8 mouse cellular contexts compared by ENCODE assay signal in genomic region chr11:77446628-77447041, GRCm38 (mm10). TPM values are rescaled to one million over a fixed set of nuclear protein-coding genes. Genes with fewer than 3 reads are reported as not detected.
A peak's percentile ranks its signal among the peaks of the same experiment; 100 is the strongest.
DNase-seq lines count a peak whose midpoint lies in the region; ATAC-seq and TF ChIP-seq lines count a peak whose summit lies in the region.

No protein-coding gene starts in this region.

- H3K27me3 ChIP-seq in E14TG2a.4 (ENCODE audit: insufficient read depth, low read length), result peaks cover 6% of the 10 kb centered on the region
- H3K27me3 ChIP-seq in heart, embryonic 10.5 days (ENCODE audit: insufficient read depth, poor library complexity, severe bottlenecking), result no peaks in the 10 kb centered on the region

- peak; percentile 58 for TF ChIP-seq CTCF in E14TG2a.4 (conservative IDR thresholded peaks at IDR 0.05; ENCODE audit: low read length)

- H3K4me3 ChIP-seq in E14TG2a.4 (replicated peaks; ENCODE audit: low read length), result no peak overlapping the region
- H3K4me3 ChIP-seq in heart, embryonic 10.5 days, result no peak overlapping the region

- H3K27ac ChIP-seq in heart, embryonic 10.5 days, result peak overlapping the region; percentile 62; the same call in 1 of the 2 replicates

- H3K4me1 ChIP-seq in E14TG2a.4 (replicated peaks; ENCODE audit: low read depth, low read length), result peaks cover 18% of the 10 kb centered on the region
- H3K4me1 ChIP-seq in heart, embryonic 10.5 days, result peaks cover 10% of the 10 kb centered on the region; the same call in 1 of the 2 replicates

- no peaks in the 10 kb centered on the region for H3K36me3 ChIP-seq in E14TG2a.4 (ENCODE audit: insufficient read depth, low read length)
- peaks cover 48% of the 10 kb centered on the region for H3K36me3 ChIP-seq in heart, embryonic 10.5 days

- no peaks in the 10 kb centered on the region for H3K9me3 ChIP-seq in E14TG2a.4 (ENCODE audit: low read length)
- no peaks in the 10 kb centered on the region for H3K9me3 ChIP-seq in heart, embryonic 10.5 days

- peak; percentile 81 for ATAC-seq in megakaryocyte progenitor cell, adult 5-6 weeks (replicated peaks; ENCODE audit: poor library complexity)

- DNase-seq in gastrocnemius, adult 18-20 months (ENCODE audit: low spot score), result peak; percentile 87
- DNase-seq in gastrocnemius, postnatal 10 days, result no peak
- DNase-seq in cerebellum, adult 18-20 months, result peak; percentile 58 to 68
- DNase-seq in heart, embryonic 10.5 days (ENCODE audit: low spot score), result peak; percentile 82
- DNase-seq in kidney, postnatal 25 days, result peak; percentile 68 to 70
- peak; percentile 70 to 83 for DNase-seq in thymus, postnatal 36 days

- WGBS in heart, embryonic 10.5 days, result 29% methylated on average over 6 of the region's 6 CpGs

RNA-seq across cellular contexts. Expression of gene Coro6, which starts 15.6 kb away (rescaled TPM):
- total RNA-seq in gastrocnemius, adult 18-20 months (2021), result 100 to 1,000 TPM; 191 to 201 TPM
- total RNA-seq in gastrocnemius, postnatal 10 days (2021), result 10 to 100 TPM; 61.7 to 67.7 TPM
- polyA plus RNA-seq in heart, embryonic 10.5 days (2016; fragmentation: Nextera tagmentation; extraction: Ambion mirVana), result 15.9 and 24.4 TPM in 2 replicates
- total RNA-seq in megakaryocyte progenitor cell, adult 5-6 weeks (2015), result not detected in 2 replicates
- total RNA-seq in megakaryocyte progenitor cell, adult 5-6 weeks (2017), result not detected in 2 replicates

RNA-seq across cellular contexts. Expression of gene Ankrd13b, which starts 42.8 kb away (rescaled TPM):
- 10 to 100 TPM; 10.6 to 11.6 TPM for total RNA-seq in gastrocnemius, adult 18-20 months (2021)
- 1 to 10 TPM; 7.2 to 9.3 TPM for total RNA-seq in gastrocnemius, postnatal 10 days (2021)
- polyA plus RNA-seq in heart, embryonic 10.5 days (2016; fragmentation: Nextera tagmentation; extraction: Ambion mirVana), result 2.5 and 3.5 TPM in 2 replicates
- total RNA-seq in megakaryocyte progenitor cell, adult 5-6 weeks (2015), result 10.0 and 10.4 TPM in 2 replicates
- 5.7 and 6.0 TPM in 2 replicates for total RNA-seq in megakaryocyte progenitor cell, adult 5-6 weeks (2017)

RNA-seq across cellular contexts. Expression of gene Git1, which starts 46.7 kb away (rescaled TPM):
- 10 to 100 TPM; 28.0 to 37.1 TPM for total RNA-seq in gastrocnemius, adult 18-20 months (2021)
- 10 to 100 TPM; 31.5 to 39.9 TPM for total RNA-seq in gastrocnemius, postnatal 10 days (2021)
- 9.0 and 11.9 TPM in 2 replicates for polyA plus RNA-seq in heart, embryonic 10.5 days (2016; fragmentation: Nextera tagmentation; extraction: Ambion mirVana)
- 24.3 and 27.6 TPM in 2 replicates for total RNA-seq in megakaryocyte progenitor cell, adult 5-6 weeks (2015)
- total RNA-seq in megakaryocyte progenitor cell, adult 5-6 weeks (2017), result 14.5 and 17.1 TPM in 2 replicates

Comparison
In these comparisons a context has a peak if more than half of its experiments do, and no peak if none do; other contexts are left out.
1. RNA of gene Coro6, which starts 15.6 kb away (total RNA-seq): 191 to 201 TPM in gastrocnemius, adult 18-20 months and 61.7 to 67.7 TPM in gastrocnemius, postnatal 10 days; not detected in megakaryocyte progenitor cell, adult 5-6 weeks; every median in the first group is over 10 times any median in the second.